Mouse (Mus musculus): ENCODE measurements at regions not wholly inside any gene's neighbourhood (a gene's known extent, or its start where the extent isn't known, plus 50 kb on each side); places are given as distances from the start of the nearest gene placed in this dataset.

DNA sequence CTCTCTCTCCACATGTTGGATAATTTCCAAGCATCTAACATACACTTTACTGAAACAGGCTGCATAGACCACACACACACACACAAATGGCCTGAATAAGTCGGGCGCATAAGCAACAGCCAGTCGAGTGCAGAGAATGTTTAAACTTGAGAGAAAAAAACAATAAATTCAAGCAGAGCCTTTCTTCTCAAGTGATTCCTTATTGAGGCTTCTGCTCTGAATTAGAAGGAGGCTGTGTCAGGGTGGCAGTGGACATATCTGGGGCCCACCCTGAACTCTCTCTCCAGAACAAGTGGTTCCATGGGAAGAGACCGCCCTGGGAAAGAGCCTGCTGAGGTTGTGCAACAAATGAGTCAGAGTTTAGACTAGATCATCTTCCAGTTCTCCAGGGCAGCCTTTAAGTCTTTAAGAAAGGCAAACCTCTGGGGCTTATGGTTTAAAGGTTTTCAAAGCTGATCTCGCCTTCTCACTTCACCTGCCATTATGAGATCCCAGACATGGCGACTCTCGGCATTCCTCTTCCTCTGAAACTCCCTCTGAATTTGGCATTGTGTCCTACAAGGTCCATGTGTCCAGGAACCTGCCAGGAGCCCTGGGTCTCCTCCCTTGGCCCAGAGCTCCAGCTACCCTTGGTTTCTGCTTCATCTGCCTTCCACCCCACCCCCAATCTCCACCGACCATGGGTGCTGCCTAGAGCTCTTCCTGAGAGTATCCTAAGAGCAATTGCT, 445.3 kb downstream of the Wdr11 start:
- TF ChIP-seq CTCF (IDR thresholded peaks at IDR 0.05) (no peak), EP300 (IDR thresholded peaks at IDR 0.05; ENCODE audit: insufficient read depth, low read depth, low read length) (no peak)

All from heart, adult 2 months (tissue).